8 mouse cellular contexts compared by ENCODE assay signal in genomic region chr19:15924181-15924865, GRCm38 (mm10). TPM values are rescaled to one million over a fixed set of nuclear protein-coding genes. Genes with fewer than 3 reads are reported as not detected.
DNase-seq lines count a peak whose midpoint lies in the region; ATAC-seq and TF ChIP-seq lines count a peak whose summit lies in the region.

No protein-coding gene starts in this region.

- under 1% methylated on average over 46 of the region's 46 CpGs for WGBS in forebrain, embryonic 14.5 days
- WGBS in liver, embryonic 15.5 days (ENCODE audit: insufficient replicate concordance), result under 1% methylated on average over 46 of the region's 46 CpGs
- WGBS in stomach, postnatal 0 days, result under 1% methylated on average over 43 of the region's 46 CpGs

- H3K4me1 ChIP-seq in ES-E14 (ENCODE audit: control insufficient read depth in 2 of 2, insufficient read depth in 2 of 2, low read length in 2 of 2, poor library complexity in 1 of 2), result peaks cover 4% of the 10 kb centered on the region in 2 experiments; a peak in 3 of 4 replicates
- H3K4me1 ChIP-seq in forebrain, embryonic 14.5 days (ENCODE audit: control insufficient read depth, insufficient read depth, low read length), result peaks cover 15% of the 10 kb centered on the region
- H3K4me1 ChIP-seq in liver, embryonic 15.5 days (replicated peaks), result peaks cover 29% of the 10 kb centered on the region
- H3K4me1 ChIP-seq in stomach, postnatal 0 days (replicated peaks; ENCODE audit: control insufficient read depth, insufficient read depth), result no peaks in the 10 kb centered on the region

- H3K27me3 ChIP-seq in forebrain, embryonic 14.5 days (replicated peaks; ENCODE audit: control insufficient read depth, insufficient read depth, low read length), result no peaks in the 10 kb centered on the region
- no peaks in the 10 kb centered on the region for H3K27me3 ChIP-seq in liver, embryonic 15.5 days
- no peaks in the 10 kb centered on the region for H3K27me3 ChIP-seq in stomach, postnatal 0 days (ENCODE audit: control insufficient read depth, insufficient read depth, low read length)

- TF ChIP-seq EP300 in stomach, postnatal 0 days (optimal IDR thresholded peaks at IDR 0.05), result no peak

- TF ChIP-seq CTCF in stomach, postnatal 0 days (IDR thresholded peaks at IDR 0.05; ENCODE audit: low read depth), result no peak; the same call in 1 of the 2 replicates

- no peak for DNase-seq in ES-E14 (ENCODE audit: low read depth, low spot score)
- DNase-seq in forebrain, embryonic 14.5 days (ENCODE audit: low spot score), result peak; percentile 67
- DNase-seq in heart, postnatal 14 days, result peak; percentile 58 to 63
- DNase-seq in layer of hippocampus, adult 11-12 months (ENCODE audit: low spot score), result peak; percentile 78
- DNase-seq in neural tube, embryonic 10.5 days (ENCODE audit: extremely low spot score, low spot score), result peak; percentile 69
- peak; percentile 69 for DNase-seq in stomach, postnatal 0 days (ENCODE audit: low spot score)

- peak overlapping the region; percentile 97 for H3K4me2 ChIP-seq in forebrain, embryonic 14.5 days (ENCODE audit: low read length)
- peak overlapping the region; percentile 95 for H3K4me2 ChIP-seq in liver, embryonic 15.5 days
- peak overlapping the region; percentile 98 for H3K4me2 ChIP-seq in stomach, postnatal 0 days (replicated peaks; ENCODE audit: low read depth)

- ATAC-seq in cerebellum, adult (ENCODE audit: insufficient number of reproducible peaks, low FRiP score, low TSS enrichment), result peak; percentile 68
- peak; percentile 40 for ATAC-seq in forebrain, embryonic 14.5 days
- peak; percentile 73 for ATAC-seq in liver, embryonic 15.5 days (ENCODE audit: insufficient read depth)
- ATAC-seq in stomach, postnatal 0 days (ENCODE audit: low FRiP score, low TSS enrichment), result peak; percentile 71

- peaks cover 8% of the 10 kb centered on the region for H3K36me3 ChIP-seq in ES-E14 (ENCODE audit: control insufficient read depth, insufficient read depth, low read length, poor library complexity, severe bottlenecking)
- H3K36me3 ChIP-seq in forebrain, embryonic 14.5 days (ENCODE audit: control insufficient read depth, insufficient read depth, low read length), result no peaks in the 10 kb centered on the region
- peaks cover 15% of the 10 kb centered on the region for H3K36me3 ChIP-seq in liver, embryonic 15.5 days (replicated peaks)
- H3K36me3 ChIP-seq in stomach, postnatal 0 days (ENCODE audit: control insufficient read depth, insufficient read depth, low read length), result no peaks in the 10 kb centered on the region

- H3K9ac ChIP-seq in ES-E14 (ENCODE audit: insufficient read depth, low read depth, low read length, poor library complexity, severe bottlenecking), result peak overlapping the region; percentile 95
- peak overlapping the region; percentile 75 for H3K9ac ChIP-seq in forebrain, embryonic 14.5 days (ENCODE audit: low read length)
- H3K9ac ChIP-seq in liver, embryonic 15.5 days, result peak overlapping the region; percentile 75
- peak overlapping the region; percentile 63 for H3K9ac ChIP-seq in stomach, postnatal 0 days (ENCODE audit: low read length)

- peak overlapping the region; percentile 90 to 92 for H3K4me3 ChIP-seq in ES-E14 (ENCODE audit: insufficient read depth in 1 of 2, low read depth in 1 of 2, low read length in 2 of 2, poor library complexity in 1 of 2, severe bottlenecking in 1 of 2)
- peak overlapping the region; percentile 71 for H3K4me3 ChIP-seq in forebrain, embryonic 14.5 days (ENCODE audit: low read depth, low read length)
- peak overlapping the region; percentile 77 for H3K4me3 ChIP-seq in liver, embryonic 15.5 days (replicated peaks)
- peak overlapping the region; percentile 57 for H3K4me3 ChIP-seq in stomach, postnatal 0 days (ENCODE audit: low read depth, low read length)

- intact Hi-C loops in heart, postnatal 14 days (cut with DNase I), result no loop called here

- in situ Hi-C loops in ES-E14 (cut with MboI; ENCODE audit: low sequenced_read_pairs in 2 of 2, unreplicated experiment in 2 of 2), result no loop called here

- H3K27ac ChIP-seq in ES-E14 (ENCODE audit: insufficient read depth, low read depth, low read length, poor library complexity, severe bottlenecking), result peak overlapping the region; percentile 20; the same call in 1 of the 2 replicates
- peak overlapping the region; percentile 83 for H3K27ac ChIP-seq in forebrain, embryonic 14.5 days (ENCODE audit: low read depth, low read length)
- H3K27ac ChIP-seq in liver, embryonic 15.5 days (replicated peaks), result peak overlapping the region; percentile 89
- H3K27ac ChIP-seq in stomach, postnatal 0 days (replicated peaks), result peak overlapping the region; percentile 86

- H3K9me3 ChIP-seq in ES-E14 (ENCODE audit: control insufficient read depth, insufficient read depth, low read depth, low read length), result no peaks in the 10 kb centered on the region
- H3K9me3 ChIP-seq in forebrain, embryonic 14.5 days (replicated peaks; ENCODE audit: control insufficient read depth, low read length), result no peaks in the 10 kb centered on the region
- H3K9me3 ChIP-seq in liver, embryonic 15.5 days (replicated peaks), result no peaks in the 10 kb centered on the region
- no peaks in the 10 kb centered on the region for H3K9me3 ChIP-seq in stomach, postnatal 0 days (ENCODE audit: control insufficient read depth, low read length)

TF ChIP-seq in ES-E14, 5 proteins besides CTCF, POLR2A, EP300 and RAD21:
- no peak for TF ChIP-seq CHD2 (IDR thresholded peaks at IDR 0.05; ENCODE audit: low read depth, low read length)
- TF ChIP-seq ZC3H11A (IDR thresholded peaks at IDR 0.05; ENCODE audit: borderline replicate concordance, low read depth, low read length), result no peak
TF ChIP-seq in ES-E14: peak in this region for 0.

RNA-seq across cellular contexts. Expression of gene Psat1, which starts 22.8 kb away (rescaled TPM):
- 183 and 203 TPM in 2 replicates for total RNA-seq in ES-E14 (2012; rRNA removed)
- polyA plus RNA-seq in forebrain, embryonic 14.5 days (2014; fragmentation: Nextera tagmentation; extraction: Ambion mirVana), result 128 and 147 TPM in 2 replicates
- total RNA-seq in heart, postnatal 14 days (2021), result 1 to 10 TPM; 4.8 to 6.3 TPM
- polyA plus RNA-seq in liver, embryonic 15.5 days (2015; fragmentation: Nextera tagmentation; extraction: Ambion mirVana), result 169 and 208 TPM in 2 replicates
- 63.2 and 67.9 TPM in 2 replicates for polyA plus RNA-seq in stomach, postnatal 0 days (2015; fragmentation: Nextera tagmentation; extraction: Ambion mirVana)

Comparison
In these comparisons a context has a peak if more than half of its experiments do, and no peak if none do; other contexts are left out.
1. H3K27ac ChIP-seq: peak in every context shown above with its lines; median percentile 89 in liver, embryonic 15.5 days; 86 in stomach, postnatal 0 days; 83 in forebrain, embryonic 14.5 days; 20 in ES-E14.